ENCODE assay signal across 34 mouse cellular contexts in the genomic region with DNA sequence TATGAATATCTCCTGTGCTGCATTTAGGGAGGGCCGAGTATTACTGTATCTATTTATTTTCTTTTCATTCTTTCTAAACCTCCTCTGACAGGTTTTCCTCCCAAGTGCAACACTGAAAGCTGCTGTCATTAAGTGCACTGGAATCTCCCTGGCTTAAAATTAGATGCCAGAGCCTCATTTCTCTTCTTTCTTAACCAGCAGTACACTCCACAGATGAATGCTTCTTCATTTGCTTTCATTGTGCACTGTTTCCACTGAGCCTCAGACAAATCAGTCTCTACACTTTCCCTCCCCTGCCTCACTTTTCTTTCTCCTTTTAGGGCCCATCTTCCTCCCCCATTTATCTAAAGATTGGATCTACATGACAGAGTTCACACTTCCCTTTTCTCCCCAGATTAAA. TPM values are rescaled to one million over a fixed set of nuclear protein-coding genes. Genes with fewer than 3 reads are reported as not detected.
"Had no signal": no experiment of that assay in that cellular context is flagged by ENCODE, and none has a peak within 500 bp of the region (broad histone marks: within the 10 kb centered on the region; RNA-seq: fewer than 3 reads in every experiment).

No protein-coding gene starts in this region.

- H3K9ac ChIP-seq: heart, embryonic 13.5 days; heart, embryonic 15.5 days; hindbrain, embryonic 12.5 days; kidney, embryonic 15.5 days; limb, embryonic 13.5 days; limb, embryonic 15.5 days; liver, embryonic 12.5 days; liver, embryonic 14.5 days had no signal

- ATAC-seq: hindbrain, postnatal 0 days; intestine, embryonic 16.5 days; liver, embryonic 12.5 days had no signal

- H3K4me3 ChIP-seq: heart, adult 2 months; heart, embryonic 13.5 days; heart, embryonic 15.5 days; hindbrain, embryonic 12.5 days; kidney, embryonic 15.5 days; layer of hippocampus, adult 2 months; limb, embryonic 13.5 days; limb, embryonic 15.5 days; liver, embryonic 12.5 days had no signal

- H3K27ac ChIP-seq: heart, adult 2 months; heart, embryonic 13.5 days; heart, embryonic 15.5 days; hindbrain, embryonic 12.5 days; hindbrain, postnatal 0 days; kidney, embryonic 15.5 days; kidney, postnatal 0 days; layer of hippocampus, adult 2 months; limb, embryonic 13.5 days; limb, embryonic 15.5 days; liver, embryonic 12.5 days; liver, embryonic 14.5 days had no signal

- H3K36me3 ChIP-seq: heart, embryonic 13.5 days; heart, embryonic 15.5 days; hindbrain, embryonic 12.5 days; kidney, embryonic 15.5 days; limb, embryonic 13.5 days; limb, embryonic 15.5 days; liver, embryonic 12.5 days had no signal

- DNase-seq: gastrocnemius, postnatal 14 days; gastrocnemius, postnatal 36 days; heart, adult 11 months; heart, adult 2 months; heart, postnatal 14 days; heart, postnatal 36 days; kidney, adult 11 months; kidney, adult 2 months; kidney, adult 9 months; kidney, postnatal 14 days; kidney, postnatal 36 days; left cerebral cortex, postnatal 4 days had no signal

- H3K4me2 ChIP-seq: heart, embryonic 11.5 days; heart, embryonic 13.5 days; heart, embryonic 15.5 days; hindbrain, embryonic 12.5 days; kidney, embryonic 15.5 days; limb, embryonic 13.5 days; limb, embryonic 15.5 days; liver, embryonic 12.5 days had no signal

- H3K27me3 ChIP-seq: heart, embryonic 13.5 days; heart, embryonic 15.5 days; hindbrain, embryonic 12.5 days; kidney, embryonic 15.5 days; limb, embryonic 13.5 days; limb, embryonic 15.5 days; liver, embryonic 12.5 days had no signal

- H3K4me1 ChIP-seq: heart, embryonic 13.5 days; heart, embryonic 15.5 days; hindbrain, embryonic 12.5 days; kidney, embryonic 15.5 days; limb, embryonic 13.5 days; limb, embryonic 15.5 days; liver, embryonic 12.5 days had no signal

- H3K9me3 ChIP-seq: heart, embryonic 13.5 days; heart, embryonic 15.5 days; hindbrain, embryonic 12.5 days; kidney, embryonic 15.5 days; limb, embryonic 13.5 days; limb, embryonic 15.5 days; liver, embryonic 12.5 days had no signal

RNA-seq across cellular contexts. Expression of gene A730009L09Rik, which starts 44.9 kb away (rescaled TPM):
- total RNA-seq: gastrocnemius, adult 18-20 months; gastrocnemius, adult 8-10 months; gastrocnemius, postnatal 14 days; gastrocnemius, postnatal 36 days; heart, adult 2 months; heart, postnatal 14 days; heart, postnatal 36 days; hematopoietic stem cell, adult 5-6 weeks; left cerebral cortex, postnatal 4 days; liver, adult 2 months had no signal
- polyA plus RNA-seq: gonadal fat pad, adult 2 months; heart, adult 2 months; heart, embryonic 11.5 days; heart, embryonic 13.5 days; heart, embryonic 15.5 days; heart, postnatal 0 days; hindbrain, embryonic 12.5 days; intestine, embryonic 14.5 days; intestine, embryonic 16.5 days; kidney, adult 2 months; kidney, embryonic 15.5 days; kidney, postnatal 0 days; large intestine, adult 2 months; limb, embryonic 11.5 days; limb, embryonic 13.5 days; limb, embryonic 15.5 days; liver, adult 2 months; liver, embryonic 12.5 days; liver, embryonic 14.5 days had no signal
